Comparison of ENCODE assay signal across 23 mouse cellular contexts in the genomic region with DNA sequence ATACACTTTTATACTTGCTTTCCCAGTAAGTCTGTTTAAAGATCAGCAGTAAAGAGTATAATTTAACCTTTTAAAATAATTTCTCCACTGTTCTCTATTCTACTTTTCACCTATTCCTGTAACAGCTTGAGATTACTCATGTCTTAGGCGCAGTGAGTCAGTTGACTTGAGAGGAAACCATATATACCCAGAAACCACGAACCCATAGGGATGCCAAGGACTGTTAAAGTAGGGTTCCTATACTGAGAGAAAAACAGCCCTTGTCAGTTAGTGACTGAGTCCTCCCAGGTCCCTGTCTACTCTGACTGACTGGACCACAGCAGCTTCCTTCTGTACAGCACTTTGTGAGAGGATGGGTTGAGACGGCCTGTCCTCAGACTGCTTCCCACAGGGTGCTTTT. TPM values are rescaled to one million over a fixed set of nuclear protein-coding genes. Genes with fewer than 3 reads are reported as not detected.
A peak's percentile ranks its signal among the peaks of the same experiment; 100 is the strongest.
DNase-seq lines count a peak whose midpoint lies in the region; ATAC-seq lines count a peak whose summit lies in the region.
"Had no signal": no experiment of that assay in that cellular context is flagged by ENCODE, and none has a peak within 500 bp of the region (broad histone marks: within the 10 kb centered on the region; RNA-seq: fewer than 3 reads in every experiment).

No protein-coding gene starts in this region.

- no peak for DNase-seq in heart, embryonic 10.5 days (ENCODE audit: low spot score)
- peak; percentile 22 for DNase-seq in 3134 (ENCODE audit: extremely low read depth, insufficient read length, low spot score)
- peak; percentile 43 for DNase-seq in brain, adult 2 months (ENCODE audit: low read depth, low spot score)
- DNase-seq in c-Kit-positive CD71-positive TER-119-positive erythroid progenitor cells, embryonic 14.5 days (ENCODE audit: low spot score) = no peak
- no peak for DNase-seq in kidney, adult 18-20 months
- DNase-seq: adrenal gland, adult 8-10 months; gastrocnemius, postnatal 14 days; heart, adult 2 months; kidney, adult 8-10 months; kidney, postnatal 14 days; retina, postnatal 1 day had no signal

- H3K27ac ChIP-seq in heart, embryonic 13.5 days (replicated peaks) = no peak overlapping the region
- no peak overlapping the region for H3K27ac ChIP-seq in heart, embryonic 10.5 days
- H3K27ac ChIP-seq: forebrain, embryonic 13.5 days; heart, adult 2 months; hindbrain, embryonic 12.5 days; layer of hippocampus, adult 2 months; limb, embryonic 10.5 days; stomach, postnatal 0 days had no signal

- no peak overlapping the region for H3K4me3 ChIP-seq in heart, embryonic 13.5 days
- H3K4me3 ChIP-seq in heart, embryonic 10.5 days = no peak overlapping the region
- H3K4me3 ChIP-seq: erythroblast, embryonic 14.5 days; forebrain, embryonic 13.5 days; heart, adult 2 months; hindbrain, embryonic 12.5 days; layer of hippocampus, adult 2 months; limb, embryonic 10.5 days; liver, embryonic 15.5 days had no signal

- no peaks in the 10 kb centered on the region for H3K27me3 ChIP-seq in heart, embryonic 13.5 days (replicated peaks)
- no peaks in the 10 kb centered on the region for H3K27me3 ChIP-seq in heart, embryonic 10.5 days (ENCODE audit: insufficient read depth, poor library complexity, severe bottlenecking)
- H3K27me3 ChIP-seq: forebrain, embryonic 13.5 days; hindbrain, embryonic 12.5 days; liver, embryonic 15.5 days had no signal

- H3K4me2 ChIP-seq in heart, embryonic 13.5 days = no peak overlapping the region
- H3K4me2 ChIP-seq: forebrain, embryonic 13.5 days; hindbrain, embryonic 12.5 days; liver, embryonic 15.5 days had no signal

- peaks cover 4% of the 10 kb centered on the region for H3K36me3 ChIP-seq in heart, embryonic 13.5 days
- H3K36me3 ChIP-seq in heart, embryonic 10.5 days = peaks cover 6% of the 10 kb centered on the region; the same call in 1 of the 2 replicates
- H3K36me3 ChIP-seq: liver, embryonic 15.5 days had no signal

- H3K9me3 ChIP-seq in heart, embryonic 13.5 days = no peaks in the 10 kb centered on the region
- H3K9me3 ChIP-seq in heart, embryonic 10.5 days = no peaks in the 10 kb centered on the region
- H3K9me3 ChIP-seq: forebrain, embryonic 13.5 days; hindbrain, embryonic 12.5 days; limb, embryonic 10.5 days; liver, embryonic 15.5 days had no signal

- H3K4me1 ChIP-seq in heart, embryonic 13.5 days = peaks cover 72% of the 10 kb centered on the region
- H3K4me1 ChIP-seq in heart, embryonic 10.5 days = peaks cover 60% of the 10 kb centered on the region

- WGBS in heart, embryonic 13.5 days = 77% methylated on average over 3 of the region's 3 CpGs
- WGBS in heart, embryonic 10.5 days = 83% methylated on average over 3 of the region's 3 CpGs

- ATAC-seq in heart, embryonic 13.5 days (ENCODE audit: extremely low read depth, insufficient number of reproducible peaks, low FRiP score, low TSS enrichment) = no peak
- ATAC-seq in megakaryocyte progenitor cell, adult 5-6 weeks (replicated peaks; ENCODE audit: poor library complexity) = peak; percentile 10
- ATAC-seq: forebrain, embryonic 13.5 days; inflammation-experienced regulatory T-cells, adult 6 months; lung, postnatal 0 days; midbrain, embryonic 16.5 days had no signal

- peak overlapping the region; percentile 57; the same call in 1 of the 2 replicates for H3K9ac ChIP-seq in heart, embryonic 13.5 days
- H3K9ac ChIP-seq: forebrain, embryonic 13.5 days; hindbrain, embryonic 12.5 days; liver, embryonic 15.5 days had no signal

RNA-seq across cellular contexts. Expression of a gene that starts 8.7 kb away (rescaled TPM):
- polyA plus RNA-seq in heart, embryonic 13.5 days (2015; fragmentation: Nextera tagmentation; extraction: Ambion mirVana) = 11.7 and 13.2 TPM in 2 replicates
- polyA plus RNA-seq in heart, embryonic 10.5 days (2016; fragmentation: Nextera tagmentation; extraction: Ambion mirVana) = 12.6 and 21.0 TPM in 2 replicates
- 37.9 and 38.3 TPM in 2 replicates for total RNA-seq in megakaryocyte progenitor cell, adult 5-6 weeks (2015)
- total RNA-seq in megakaryocyte progenitor cell, adult 5-6 weeks (2017) = 62.1 and 68.0 TPM in 2 replicates

RNA-seq across cellular contexts. Expression of a gene that starts 38.6 kb away (rescaled TPM):
- polyA plus RNA-seq in heart, embryonic 13.5 days (2015; fragmentation: Nextera tagmentation; extraction: Ambion mirVana) = 66.1 and 74.9 TPM in 2 replicates
- 88.5 and 109 TPM in 2 replicates for polyA plus RNA-seq in heart, embryonic 10.5 days (2016; fragmentation: Nextera tagmentation; extraction: Ambion mirVana)
- 161 and 177 TPM in 2 replicates for total RNA-seq in megakaryocyte progenitor cell, adult 5-6 weeks (2015)
- 126 and 144 TPM in 2 replicates for total RNA-seq in megakaryocyte progenitor cell, adult 5-6 weeks (2017)

RNA-seq across cellular contexts. Expression of a gene that starts 59.2 kb away (rescaled TPM):
- 98.1 and 106 TPM in 2 replicates for polyA plus RNA-seq in heart, embryonic 13.5 days (2015; fragmentation: Nextera tagmentation; extraction: Ambion mirVana)
- 147 and 212 TPM in 2 replicates for polyA plus RNA-seq in heart, embryonic 10.5 days (2016; fragmentation: Nextera tagmentation; extraction: Ambion mirVana)
- 118 and 130 TPM in 2 replicates for total RNA-seq in megakaryocyte progenitor cell, adult 5-6 weeks (2015)
- 108 and 134 TPM in 2 replicates for total RNA-seq in megakaryocyte progenitor cell, adult 5-6 weeks (2017)

Comparison
In these comparisons a context has a peak if more than half of its experiments do, and no peak if none do; other contexts are left out.
1. DNase-seq: peak in 3134 (single experiment) and brain, adult 2 months (single experiment); none in heart, embryonic 10.5 days (single experiment), c-Kit-positive CD71-positive TER-119-positive erythroid progenitor cells, embryonic 14.5 days (single experiment) and kidney, adult 18-20 months (single experiment).